ENCODE assay signal across 10 mouse cellular contexts in genomic region chr7:19316451-19317161, GRCm38 (mm10). TPM values are rescaled to one million over a fixed set of nuclear protein-coding genes. Genes with fewer than 3 reads are reported as not detected.
A peak's percentile ranks its signal among the peaks of the same experiment; 100 is the strongest.
DNase-seq lines count a peak whose midpoint lies in the region; ATAC-seq and TF ChIP-seq lines count a peak whose summit lies in the region.
"Had no signal": no experiment of that assay in that cellular context is flagged by ENCODE, and none has a peak within 500 bp of the region (broad histone marks: within the 10 kb centered on the region; RNA-seq: fewer than 3 reads in every experiment).

No protein-coding gene starts in this region.

- dilution Hi-C loops in CH12.LX (cut with MboI; ENCODE audit: extremely low pct_ligation_motif_present, extremely low pct_unique_long_range_greater_than_20kb, low sequenced_read_pairs) = no loop called here

- no peaks in the 10 kb centered on the region for H3K79me2 ChIP-seq in CH12.LX (replicated peaks; ENCODE audit: control insufficient read depth, extremely low read depth, insufficient read depth, poor library complexity, severe bottlenecking)

- peak; percentile 71 for ATAC-seq in granulocyte monocyte progenitor cell, adult 5-6 weeks (replicated peaks; ENCODE audit: poor library complexity, severe bottlenecking)
- peak; percentile 78 for ATAC-seq in megakaryocyte, adult 5-6 weeks (ENCODE audit: poor library complexity, severe bottlenecking)

- H3K27ac ChIP-seq in CH12.LX (ENCODE audit: insufficient read depth, low read depth) = no peak overlapping the region
- H3K27ac ChIP-seq: layer of hippocampus, adult 2 months had no signal

- no peak for TF ChIP-seq RAD21 in CH12.LX (IDR thresholded peaks at IDR 0.05; ENCODE audit: low read depth, low read length)

- peaks cover 11 to 39% of the 10 kb centered on the region in 2 experiments for H3K4me1 ChIP-seq in CH12.LX (ENCODE audit: control insufficient read depth in 1 of 2, insufficient read depth in 2 of 2)

- peaks cover 94% of the 10 kb centered on the region for H3K27me3 ChIP-seq in CH12.LX (replicated peaks)

- H3K4me3 ChIP-seq in CH12.LX (replicated peaks in 1 of 3; ENCODE audit: low read depth in 2 of 3, low read length in 2 of 3, poor library complexity in 1 of 3) = no peak overlapping the region
- H3K4me3 ChIP-seq: layer of hippocampus, adult 2 months had no signal

- no peaks in the 10 kb centered on the region for H3K36me3 ChIP-seq in CH12.LX (replicated peaks in 1 of 2; ENCODE audit: control insufficient read depth in 1 of 2, insufficient read depth in 1 of 2, low read length in 1 of 2)

- no peak overlapping the region for H3K9ac ChIP-seq in CH12.LX (ENCODE audit: insufficient read depth, low read depth)

- peaks cover 13% of the 10 kb centered on the region for H3K9me3 ChIP-seq in CH12.LX (replicated peaks; ENCODE audit: low read length)

- no peak for TF ChIP-seq CTCF in CH12.LX (conservative IDR thresholded peaks at IDR 0.05 in 1 of 2, IDR thresholded peaks at IDR 0.05 in 1 of 2; ENCODE audit: low read depth in 2 of 2, low read length in 2 of 2)

- no peak for TF ChIP-seq POLR2A in CH12.LX (IDR thresholded peaks at IDR 0.05; ENCODE audit: low read depth, low read length)

- in situ Hi-C loops in CH12.LX (cut with MboI; ENCODE audit: low pct_ligation_motif_present, low pct_unique_long_range_greater_than_20kb, low sequenced_read_pairs) = no loop called here

- DNase-seq in kidney, postnatal 10 days = peak; percentile 32
- no peak for DNase-seq in kidney, adult 11 months
- DNase-seq in CH12.LX (ENCODE audit: extremely low read depth) (no peak), MN1 (ENCODE audit: low spot score) (no peak)
- DNase-seq in right cerebral cortex, postnatal 25 days = no peak

- H3K4me2 ChIP-seq in CH12.LX (ENCODE audit: insufficient read depth, low read depth, poor library complexity, severe bottlenecking) = no peak overlapping the region

- TF ChIP-seq EP300 in CH12.LX (IDR thresholded peaks at IDR 0.05; ENCODE audit: low read length) = no peak

TF ChIP-seq in CH12.LX, 34 proteins besides CTCF, POLR2A, EP300 and RAD21:
- 0 out of 2 replicates have a peak, but pooled peaks have one; percentile 14 for TF ChIP-seq BHLHE40 (IDR thresholded peaks at IDR 0.05; ENCODE audit: low read depth, low read length)
- no peak for TF ChIP-seq MAZ (IDR thresholded peaks at IDR 0.05; ENCODE audit: low read depth, low read length)

RNA-seq across cellular contexts. Expression of gene Fosb, which starts 6.8 kb away (rescaled TPM):
- total RNA-seq in CH12.LX (2012; rRNA removed) (0.08 and 0.13 TPM in 2 replicates), CH12.LX (2014; rRNA removed) (not detected in 2 replicates)
- 0.27 and 0.56 TPM in 2 replicates for polyA plus RNA-seq in CH12.LX (2012; ENCODE audit: insufficient read length, low read depth)
- total RNA-seq in granulocyte monocyte progenitor cell, adult 5-6 weeks (2014; fragmentation: Nextera tagmentation) = 8.1 and 13.7 TPM in 2 replicates
- total RNA-seq in granulocyte monocyte progenitor cell, adult 5-6 weeks (2017) = 19.3 and 24.4 TPM in 2 replicates
- 24.0 and 25.4 TPM in 2 replicates for total RNA-seq in megakaryocyte, adult 5-6 weeks (2015)
- 26.9 and 30.4 TPM in 2 replicates for total RNA-seq in megakaryocyte, adult 5-6 weeks (2017)

RNA-seq across cellular contexts. Expression of gene Ercc1, which starts 28.0 kb away (rescaled TPM):
- total RNA-seq in CH12.LX (2012; rRNA removed) (27.7 and 31.1 TPM in 2 replicates), CH12.LX (2014; rRNA removed) (25.3 and 26.9 TPM in 2 replicates)
- polyA plus RNA-seq in CH12.LX (2012; ENCODE audit: insufficient read length, low read depth) = 28.2 and 29.8 TPM in 2 replicates
- 12.4 and 42.8 TPM in 2 replicates for total RNA-seq in granulocyte monocyte progenitor cell, adult 5-6 weeks (2014; fragmentation: Nextera tagmentation)
- total RNA-seq in granulocyte monocyte progenitor cell, adult 5-6 weeks (2017) = 29.4 and 34.9 TPM in 2 replicates
- 18.9 and 26.4 TPM in 2 replicates for total RNA-seq in megakaryocyte, adult 5-6 weeks (2015)
- 17.5 and 21.4 TPM in 2 replicates for total RNA-seq in megakaryocyte, adult 5-6 weeks (2017)

RNA-seq across cellular contexts. Expression of gene Rtn2, which starts 34.2 kb away (rescaled TPM):
- total RNA-seq in CH12.LX (2012; rRNA removed) (0.72 and 1.0 TPM in 2 replicates), CH12.LX (2014; rRNA removed) (0.43 and 0.56 TPM in 2 replicates)
- 0.76 and 0.80 TPM in 2 replicates for polyA plus RNA-seq in CH12.LX (2012; ENCODE audit: insufficient read length, low read depth)
- not detected in 2 replicates for total RNA-seq in granulocyte monocyte progenitor cell, adult 5-6 weeks (2014; fragmentation: Nextera tagmentation)
- not detected in 2 replicates for total RNA-seq in granulocyte monocyte progenitor cell, adult 5-6 weeks (2017)
- total RNA-seq in megakaryocyte, adult 5-6 weeks (2015) = 0.48 TPM in 1 of 2 replicates, not detected in the other
- total RNA-seq in megakaryocyte, adult 5-6 weeks (2017) = not detected in 2 replicates

RNA-seq across cellular contexts. Expression of gene Ppm1n, which starts 36.7 kb away (rescaled TPM):
- total RNA-seq in CH12.LX (2012; rRNA removed) = not detected in 2 replicates
- not detected in 2 replicates for total RNA-seq in CH12.LX (2014; rRNA removed)
- polyA plus RNA-seq in CH12.LX (2012; ENCODE audit: insufficient read length, low read depth) = not detected in 2 replicates
- not detected in 2 replicates for total RNA-seq in granulocyte monocyte progenitor cell, adult 5-6 weeks (2014; fragmentation: Nextera tagmentation)
- total RNA-seq in granulocyte monocyte progenitor cell, adult 5-6 weeks (2017) = not detected in 2 replicates
- total RNA-seq in megakaryocyte, adult 5-6 weeks (2015) = not detected in 2 replicates
- total RNA-seq in megakaryocyte, adult 5-6 weeks (2017) = not detected in 2 replicates
- total RNA-seq: heart, adult 18-20 months; layer of hippocampus, adult 2 months had no signal
- polyA plus RNA-seq: lung, embryonic 16.5 days had no signal

RNA-seq across cellular contexts. Expression of gene Cd3eap, which starts 42.7 kb away (rescaled TPM):
- total RNA-seq in CH12.LX (2012; rRNA removed) (22.6 and 33.2 TPM in 2 replicates), CH12.LX (2014; rRNA removed) (14.4 and 15.9 TPM in 2 replicates)
- 36.8 and 36.9 TPM in 2 replicates for polyA plus RNA-seq in CH12.LX (2012; ENCODE audit: insufficient read length, low read depth)
- 20.3 and 26.1 TPM in 2 replicates for total RNA-seq in granulocyte monocyte progenitor cell, adult 5-6 weeks (2014; fragmentation: Nextera tagmentation)
- 23.2 and 39.9 TPM in 2 replicates for total RNA-seq in granulocyte monocyte progenitor cell, adult 5-6 weeks (2017)
- 3.4 TPM in 2 replicates for total RNA-seq in megakaryocyte, adult 5-6 weeks (2015)
- 9.0 and 11.5 TPM in 2 replicates for total RNA-seq in megakaryocyte, adult 5-6 weeks (2017)

Comparison
In these comparisons a context has a peak if more than half of its experiments do, and no peak if none do; other contexts are left out.
1. RNA of gene Fosb, which starts 6.8 kb away (total RNA-seq): 24.0 to 30.4 TPM in megakaryocyte, adult 5-6 weeks and 8.1 to 24.4 TPM in granulocyte monocyte progenitor cell, adult 5-6 weeks; 0.08 to 0.13 TPM in CH12.LX; every median in the first group is over 4 times any median in the second.